Mouse (Mus musculus): ENCODE results near the gene Osmr. TPM values are rescaled to one million over a fixed set of nuclear protein-coding genes. Genes with fewer than 3 reads are reported as not detected.
"Not testable (repeated sequence)": the region's sequence is repeated elsewhere in the genome, so short reads cannot be mapped to it uniquely, and the experiment has no call there.

Gene Osmr
- polyA plus RNA-seq, 1 experiment from 2014 or later, result 1.1 TPM

DNA sequence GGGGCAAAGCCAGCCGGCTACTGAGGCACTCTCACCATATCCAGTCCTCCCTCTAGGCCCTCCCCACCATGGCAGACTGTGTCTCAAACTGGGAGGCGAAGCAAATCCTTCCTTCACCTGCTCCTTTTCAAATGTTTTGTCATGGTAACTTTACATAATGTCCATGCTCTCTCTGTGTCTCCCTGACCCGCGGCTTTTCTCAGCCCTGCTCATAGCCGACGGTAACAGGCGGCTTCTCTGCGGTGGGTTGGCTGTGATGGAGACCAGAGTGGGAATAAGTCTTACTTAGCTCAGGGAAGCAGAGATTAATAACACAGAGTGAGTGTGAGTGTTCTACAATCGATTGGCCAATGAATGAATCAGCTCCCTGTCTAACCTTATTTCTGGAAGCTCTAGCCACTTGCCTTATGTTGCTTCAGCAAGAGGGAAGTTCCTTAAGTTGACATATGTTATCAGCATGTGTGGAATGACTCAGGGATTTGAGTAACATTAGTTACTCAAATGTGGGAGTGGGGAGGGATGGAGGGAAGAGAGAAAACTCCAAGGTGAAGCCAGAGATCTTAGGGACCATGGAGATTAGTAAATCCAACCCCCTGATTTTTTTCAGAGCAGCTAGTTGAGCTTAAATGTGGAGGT lies 17.4 kb downstream of the Osmr start:
- Histone ChIP-seq H3K4me2 (replicated peaks; ENCODE audit: low read depth, low read length) (no peak overlapping the region), H3K36me3 (ENCODE audit: control insufficient read depth, insufficient read depth, low read length) (no peaks in the 10 kb centered on the region), H3K9ac (replicated peaks; ENCODE audit: low read depth, low read length) (no peak overlapping the region), H3K27me3 (ENCODE audit: control insufficient read depth, insufficient read depth, low read length) (no peaks in the 10 kb centered on the region), H3K4me1 (ENCODE audit: control insufficient read depth, insufficient read depth, low read length) (no peaks in the 10 kb centered on the region), H3K9me3 (ENCODE audit: control insufficient read depth, low read depth, low read length) (no peaks in the 10 kb centered on the region), H3K27ac (ENCODE audit: low read length) (no peak overlapping the region), H3K4me3 (ENCODE audit: low read depth, low read length) (no peak overlapping the region)
- 89% methylated on average over 9 of the region's 9 CpGs for WGBS
- no peak for ATAC-seq (ENCODE audit: insufficient number of reproducible peaks, insufficient read depth, low FRiP score, low read depth)

DNA sequence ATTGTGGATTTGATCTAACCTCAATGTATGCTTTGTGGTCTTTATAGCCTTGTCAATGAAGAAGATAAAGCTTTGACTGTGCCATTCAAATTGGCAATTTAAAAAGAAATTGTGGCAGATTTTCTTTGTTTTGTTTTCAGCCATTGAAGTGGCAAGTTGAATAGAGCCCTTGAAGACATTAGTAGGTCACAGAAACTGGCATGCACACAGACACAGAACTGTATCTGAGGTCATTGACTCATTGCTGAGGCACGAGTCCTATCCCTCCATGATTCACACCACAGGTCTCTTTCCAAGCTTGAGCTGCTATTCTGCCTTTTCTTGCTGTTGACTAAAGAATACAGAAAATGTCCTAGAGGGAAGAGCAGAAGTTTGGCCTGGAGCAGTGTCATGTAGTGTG lies 24.9 kb downstream of the Osmr start:
- Histone ChIP-seq H3K27me3 (ENCODE audit: control insufficient read depth, insufficient read depth, low read length) (no peaks in the 10 kb centered on the region), H3K27ac (ENCODE audit: low read length) (no peak overlapping the region), H3K4me3 (ENCODE audit: low read depth, low read length) (no peak overlapping the region), H3K9me3 (ENCODE audit: control insufficient read depth, low read depth, low read length) (no peaks in the 10 kb centered on the region), H3K36me3 (ENCODE audit: control insufficient read depth, insufficient read depth, low read length) (no peaks in the 10 kb centered on the region), H3K4me2 (replicated peaks; ENCODE audit: low read depth, low read length) (no peak overlapping the region), H3K4me1 (ENCODE audit: control insufficient read depth, insufficient read depth, low read length) (no peaks in the 10 kb centered on the region), H3K9ac (replicated peaks; ENCODE audit: low read depth, low read length) (no peak overlapping the region)
- 74% methylated on average over 1 of the region's 1 CpGs for WGBS
- no peak for ATAC-seq (ENCODE audit: insufficient number of reproducible peaks, insufficient read depth, low FRiP score, low read depth)

DNA sequence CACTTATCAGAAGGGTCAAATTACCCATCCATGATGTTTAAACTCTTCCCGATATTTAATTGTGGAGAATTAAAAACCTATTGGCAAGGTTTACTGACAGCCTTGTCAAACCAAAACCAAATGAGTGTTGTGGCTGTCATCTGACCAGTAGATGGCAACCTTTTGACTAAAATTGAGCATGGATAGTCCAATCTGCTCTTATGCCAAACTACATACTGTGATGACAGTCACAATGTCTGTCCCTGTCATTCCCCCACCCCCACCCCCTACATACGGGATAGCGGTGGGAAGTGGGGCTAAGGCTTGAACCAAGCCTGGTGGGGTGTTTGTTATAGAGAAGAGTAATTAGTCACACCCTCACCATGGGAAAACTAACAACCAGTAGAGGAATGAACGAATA lies 34.6 kb downstream of the Osmr start:
- no peak for ATAC-seq (ENCODE audit: insufficient number of reproducible peaks, insufficient read depth, low FRiP score, low read depth)
- 55% methylated on average over 4 of the region's 4 CpGs for WGBS
- Histone ChIP-seq H3K27ac (ENCODE audit: low read length) (no peak overlapping the region), H3K4me3 (ENCODE audit: low read depth, low read length) (no peak overlapping the region), H3K36me3 (ENCODE audit: control insufficient read depth, insufficient read depth, low read length) (no peaks in the 10 kb centered on the region), H3K9me3 (ENCODE audit: control insufficient read depth, low read depth, low read length) (no peaks in the 10 kb centered on the region), H3K4me1 (ENCODE audit: control insufficient read depth, insufficient read depth, low read length) (no peaks in the 10 kb centered on the region), H3K27me3 (ENCODE audit: control insufficient read depth, insufficient read depth, low read length) (no peaks in the 10 kb centered on the region), H3K4me2 (replicated peaks; ENCODE audit: low read depth, low read length) (no peak overlapping the region), H3K9ac (replicated peaks; ENCODE audit: low read depth, low read length) (no peak overlapping the region)

DNA sequence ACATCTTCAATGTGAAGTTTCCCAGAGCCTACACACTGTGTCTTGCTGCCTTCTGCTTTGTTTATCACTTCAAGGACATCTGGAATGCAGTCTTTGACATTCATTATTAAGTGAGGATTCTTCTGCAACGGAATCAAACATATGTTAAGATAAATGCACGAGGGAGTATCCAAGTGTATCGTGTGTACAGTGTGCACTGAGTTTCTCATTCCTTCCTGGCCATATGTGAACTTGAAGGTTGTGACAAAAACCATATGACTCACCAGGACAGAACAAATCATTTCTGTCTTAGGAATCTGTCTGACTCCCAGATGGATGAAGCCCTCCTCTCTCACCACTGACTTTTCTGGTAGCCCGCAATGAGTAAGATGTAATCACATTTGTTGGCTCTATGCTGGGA lies 59.0 kb downstream of the Osmr start:
- H3K36me3 ChIP-seq (ENCODE audit: control insufficient read depth, insufficient read depth, low read length), result no peaks in the 10 kb centered on the region
- H3K4me1 ChIP-seq (ENCODE audit: control insufficient read depth, insufficient read depth, low read length), result 0 out of 2 replicates have a peak, but pooled peaks cover 2% of the 10 kb centered on the region
- peak; percentile 56; the same call in 1 of the 2 replicates for ATAC-seq (ENCODE audit: insufficient number of reproducible peaks, insufficient read depth, low FRiP score, low read depth)
- H3K27ac ChIP-seq (ENCODE audit: low read length), result peak overlapping the region; percentile 33; the same call in 1 of the 2 replicates
- H3K9me3 ChIP-seq (ENCODE audit: control insufficient read depth, low read depth, low read length), result peaks cover 4% of the 10 kb centered on the region; the same call in 1 of the 2 replicates
- no peak overlapping the region for H3K4me3 ChIP-seq (ENCODE audit: low read depth, low read length)
- no peak overlapping the region for H3K9ac ChIP-seq (replicated peaks; ENCODE audit: low read depth, low read length)
- no peak overlapping the region for H3K4me2 ChIP-seq (replicated peaks; ENCODE audit: low read depth, low read length)
- 40% methylated on average over 4 of the region's 4 CpGs for WGBS
- no peaks in the 10 kb centered on the region for H3K27me3 ChIP-seq (ENCODE audit: control insufficient read depth, insufficient read depth, low read length)

DNA sequence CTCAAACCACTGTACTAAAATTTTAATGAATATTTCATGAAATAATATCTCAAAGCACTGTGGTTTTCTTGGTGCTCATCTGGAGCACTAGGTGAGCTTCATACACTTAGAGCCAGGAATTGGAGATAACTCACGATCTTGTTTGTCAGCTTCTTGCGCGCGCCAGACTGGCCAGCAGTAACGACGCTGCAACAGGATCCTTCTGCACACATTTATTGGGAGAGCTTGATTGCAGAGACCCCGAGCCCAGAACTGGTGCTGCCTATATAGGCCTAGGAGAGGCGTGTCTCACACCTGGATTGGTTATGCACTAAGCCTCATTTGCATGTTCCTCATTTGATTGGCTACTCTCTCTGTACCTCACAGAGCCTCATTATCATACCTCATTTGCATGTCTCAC lies 73.6 kb downstream of the Osmr start:
- 96% methylated on average over 8 of the region's 8 CpGs for WGBS
- H3K27ac ChIP-seq (ENCODE audit: low read length); H3K27me3 ChIP-seq (ENCODE audit: control insufficient read depth, insufficient read depth, low read length); H3K9ac ChIP-seq (replicated peaks; ENCODE audit: low read depth, low read length); ATAC-seq (ENCODE audit: insufficient number of reproducible peaks, insufficient read depth, low FRiP score, low read depth); H3K4me1 ChIP-seq (ENCODE audit: control insufficient read depth, insufficient read depth, low read length); H3K9me3 ChIP-seq (ENCODE audit: control insufficient read depth, low read depth, low read length); H3K4me3 ChIP-seq (ENCODE audit: low read depth, low read length); H3K4me2 ChIP-seq (replicated peaks; ENCODE audit: low read depth, low read length): not testable (repeated sequence)
- peaks cover 20% of the 10 kb centered on the region for H3K36me3 ChIP-seq (ENCODE audit: control insufficient read depth, insufficient read depth, low read length)

DNA sequence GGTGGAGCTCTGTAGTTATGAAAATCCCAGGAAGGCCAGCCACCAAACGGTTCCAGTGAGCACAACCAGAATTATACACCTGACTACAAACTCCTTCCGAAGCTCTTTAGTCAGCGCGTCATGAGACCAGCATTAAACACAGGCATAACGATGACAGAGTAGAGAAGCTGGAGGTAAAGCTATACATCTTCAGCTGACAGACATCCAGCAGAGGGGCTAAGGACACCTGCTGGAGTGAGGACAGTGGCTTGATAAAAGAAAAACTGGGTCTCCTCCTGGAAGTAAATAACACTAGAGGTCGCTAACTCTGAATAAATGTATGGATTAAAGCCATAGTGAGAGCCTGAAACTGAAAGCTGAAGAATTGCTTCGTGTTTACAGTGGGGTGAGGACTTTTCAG lies 81.9 kb downstream of the Osmr start:
- WGBS, result 81% methylated on average over 7 of the region's 7 CpGs
- peaks cover 78% of the 10 kb centered on the region for H3K36me3 ChIP-seq (ENCODE audit: control insufficient read depth, insufficient read depth, low read length)
- ATAC-seq (ENCODE audit: insufficient number of reproducible peaks, insufficient read depth, low FRiP score, low read depth), result no peak

DNA sequence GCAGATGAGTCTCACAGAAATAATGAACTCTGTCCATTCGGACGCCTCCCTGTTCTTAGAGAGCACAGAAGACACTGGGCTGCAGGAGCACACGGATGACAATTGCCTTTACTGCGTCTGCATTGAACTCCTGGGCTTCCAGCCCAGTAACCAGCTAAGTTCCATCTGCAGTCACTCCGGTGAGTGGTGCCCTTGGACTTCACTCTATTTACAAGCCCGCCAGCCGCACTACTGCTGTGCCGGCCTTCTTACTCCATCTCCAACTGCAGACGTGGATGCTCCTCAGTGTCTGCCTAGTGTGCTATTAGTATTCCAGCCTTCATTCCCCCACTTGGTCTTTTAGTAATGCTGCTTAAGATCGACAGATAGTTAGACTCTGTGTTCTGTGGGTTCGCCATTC lies 83.1 kb downstream of the Osmr start:
- 89% methylated on average over 11 of the region's 11 CpGs for WGBS
- no peak overlapping the region for H3K4me2 ChIP-seq (replicated peaks; ENCODE audit: low read depth, low read length)
- no peak for ATAC-seq (ENCODE audit: insufficient number of reproducible peaks, insufficient read depth, low FRiP score, low read depth)
- peaks cover 78% of the 10 kb centered on the region for H3K36me3 ChIP-seq (ENCODE audit: control insufficient read depth, insufficient read depth, low read length)
- no peaks in the 10 kb centered on the region for H3K9me3 ChIP-seq (ENCODE audit: control insufficient read depth, low read depth, low read length)
- H3K27ac ChIP-seq (ENCODE audit: low read length), result no peak overlapping the region
- no peak overlapping the region for H3K4me3 ChIP-seq (ENCODE audit: low read depth, low read length)
- H3K27me3 ChIP-seq (ENCODE audit: control insufficient read depth, insufficient read depth, low read length), result no peaks in the 10 kb centered on the region
- no peak overlapping the region for H3K9ac ChIP-seq (replicated peaks; ENCODE audit: low read depth, low read length)
- no peaks in the 10 kb centered on the region for H3K4me1 ChIP-seq (ENCODE audit: control insufficient read depth, insufficient read depth, low read length)

More for the DNA sequence above, 81.9 kb downstream of the Osmr start:
- Histone ChIP-seq H3K4me2 (replicated peaks; ENCODE audit: low read depth, low read length) (no peak overlapping the region), H3K27ac (ENCODE audit: low read length) (no peak overlapping the region), H3K4me1 (ENCODE audit: control insufficient read depth, insufficient read depth, low read length) (no peaks in the 10 kb centered on the region), H3K27me3 (ENCODE audit: control insufficient read depth, insufficient read depth, low read length) (no peaks in the 10 kb centered on the region), H3K9ac (replicated peaks; ENCODE audit: low read depth, low read length) (no peak overlapping the region), H3K9me3 (ENCODE audit: control insufficient read depth, low read depth, low read length) (no peaks in the 10 kb centered on the region), H3K4me3 (ENCODE audit: low read depth, low read length) (no peak overlapping the region)

DNA sequence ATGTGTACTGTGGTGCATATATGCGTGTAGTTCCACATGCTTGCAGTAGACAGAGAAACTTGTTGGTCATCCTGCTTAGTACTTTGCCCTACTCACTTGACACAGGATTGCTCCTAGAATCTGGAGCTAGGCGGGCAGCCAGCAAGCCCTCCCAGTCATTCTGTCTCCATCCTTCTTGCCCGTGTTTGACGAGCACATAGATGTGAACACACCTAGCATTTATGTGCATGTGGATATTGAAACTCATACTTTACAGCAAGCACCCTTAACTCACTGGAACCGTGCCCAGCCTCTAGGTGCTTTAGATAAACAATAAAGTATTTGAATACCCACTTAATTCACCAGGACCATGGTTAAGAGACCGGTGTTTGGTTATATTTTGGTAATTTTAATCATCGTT lies 84.8 kb downstream of the Osmr start:
- Histone ChIP-seq H3K4me1 (ENCODE audit: control insufficient read depth, insufficient read depth, low read length) (no peaks in the 10 kb centered on the region), H3K4me2 (replicated peaks; ENCODE audit: low read depth, low read length) (no peak overlapping the region), H3K9ac (replicated peaks; ENCODE audit: low read depth, low read length) (no peak overlapping the region), H3K4me3 (ENCODE audit: low read depth, low read length) (no peak overlapping the region), H3K9me3 (ENCODE audit: control insufficient read depth, low read depth, low read length) (no peaks in the 10 kb centered on the region), H3K27me3 (ENCODE audit: control insufficient read depth, insufficient read depth, low read length) (no peaks in the 10 kb centered on the region), H3K27ac (ENCODE audit: low read length) (no peak overlapping the region), H3K36me3 (ENCODE audit: control insufficient read depth, insufficient read depth, low read length) (peaks cover 72% of the 10 kb centered on the region)
- ATAC-seq (ENCODE audit: insufficient number of reproducible peaks, insufficient read depth, low FRiP score, low read depth), result no peak
- WGBS, result 80% methylated on average over 7 of the region's 7 CpGs

DNA sequence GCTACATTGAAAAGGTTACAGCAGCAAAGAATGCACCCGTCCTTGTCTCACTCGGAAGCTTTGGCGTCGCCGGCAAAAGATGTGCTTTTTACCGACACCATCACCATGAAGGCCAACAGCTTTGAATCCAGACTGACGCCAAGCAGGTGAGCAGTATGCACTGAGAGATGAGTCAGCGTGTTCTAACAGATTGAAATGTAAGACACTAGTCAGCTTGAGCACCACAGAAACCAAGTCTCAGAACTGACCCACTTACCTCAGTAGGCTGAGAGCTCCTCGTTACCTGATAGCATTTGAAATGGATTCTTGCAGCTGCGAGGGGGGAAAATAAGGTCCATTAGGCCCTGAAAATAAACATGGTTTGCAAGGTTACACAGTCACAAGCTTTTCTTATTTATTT lies 87.5 kb downstream of the Osmr start:
- Histone ChIP-seq H3K9me3 (ENCODE audit: control insufficient read depth, low read depth, low read length) (no peaks in the 10 kb centered on the region), H3K4me3 (ENCODE audit: low read depth, low read length) (no peak overlapping the region), H3K4me2 (replicated peaks; ENCODE audit: low read depth, low read length) (no peak overlapping the region), H3K36me3 (ENCODE audit: control insufficient read depth, insufficient read depth, low read length) (peaks cover 71% of the 10 kb centered on the region), H3K4me1 (ENCODE audit: control insufficient read depth, insufficient read depth, low read length) (no peaks in the 10 kb centered on the region), H3K9ac (replicated peaks; ENCODE audit: low read depth, low read length) (no peak overlapping the region), H3K27me3 (ENCODE audit: control insufficient read depth, insufficient read depth, low read length) (no peaks in the 10 kb centered on the region), H3K27ac (ENCODE audit: low read length) (no peak overlapping the region)
- no peak for ATAC-seq (ENCODE audit: insufficient number of reproducible peaks, insufficient read depth, low FRiP score, low read depth)
- 92% methylated on average over 10 of the region's 10 CpGs for WGBS
